Mouse (Mus musculus) midbrain, embryonic 11.5 days (tissue): ENCODE measurements around the gene Socs1. TPM values are rescaled to one million over a fixed set of nuclear protein-coding genes. Genes with fewer than 3 reads are reported as not detected.

Source experiments
- ATAC-seq: fragments of 200-750 bp; cut with Nextera tagmentation; 2 replicates; pipeline ENCODE4 v1.8.0; 2017; ENCODE audit warnings: moderate TSS enrichment, moderate library complexity; ENCODE audit not compliant: low FRiP score
- DNase-seq: peaks from one replicate; pipeline ENCODE4 v3.0.0; 2015; ENCODE audit warnings: low spot score; ENCODE audit errors: missing footprints
- H3K27ac ChIP-seq: fragments of 300-500 bp; sonication (generic); 2 replicates; pipeline ENCODE4 v1.5.1; 2014; ENCODE audit warnings: low read depth, low read length
- H3K27me3 ChIP-seq: fragments of 300-500 bp; sonication (generic); 2 replicates; pipeline ENCODE4 v1.6.1; 2014; ENCODE audit warnings: mild to moderate bottlenecking, low read length, moderate library complexity, mixed read lengths; ENCODE audit not compliant: control insufficient read depth, insufficient read depth
- H3K36me3 ChIP-seq: fragments of 300-500 bp; sonication (generic); 2 replicates; pipeline ENCODE4 v1.6.1; 2014; ENCODE audit warnings: mild to moderate bottlenecking, low read length, moderate library complexity, mixed read lengths; ENCODE audit not compliant: control insufficient read depth, insufficient read depth
- H3K4me1 ChIP-seq: fragments of 300-500 bp; sonication (generic); 2 replicates; pipeline ENCODE4 v1.6.1; 2014; ENCODE audit warnings: low read length; ENCODE audit not compliant: control insufficient read depth, insufficient read depth
- H3K4me2 ChIP-seq: fragments of 300-500 bp; sonication (generic); 2 replicates; pipeline ENCODE4 v1.6.1; 2014; ENCODE audit warnings: mild to moderate bottlenecking, moderate library complexity
- H3K4me3 ChIP-seq: fragments of 300-500 bp; sonication (generic); 2 replicates; pipeline ENCODE4 v1.5.1; 2014; ENCODE audit warnings: low read depth, low read length
- H3K9ac ChIP-seq: fragments of 300-500 bp; sonication (generic); 2 replicates; pipeline ENCODE4 v1.6.1; 2014; ENCODE audit warnings: low read length
- H3K9me3 ChIP-seq: fragments of 300-500 bp; sonication (generic); 2 replicates; pipeline ENCODE4 v1.6.1; 2016; ENCODE audit warnings: low read length; ENCODE audit not compliant: control insufficient read depth
- WGBS: fragments of 180-500 bp; shearing (Covaris S2); extraction: QIAGEN DNeasy Blood & Tissue Kit; methylation state at CpG from one replicate; pipeline ENCODE4 v1.1.7; 2014; 5-methylcytosine and 5-hydroxymethylcytosine counted together
- polyA plus RNA-seq: library from polyadenylated mRNA; unstranded; fragments of >200 nt; fragmentation: Nextera tagmentation; extraction: Ambion mirVana; gene quantifications from 2 replicates; pipeline ENCODE4 v1.2.1, GENCODE M21; 2014

The Socs1 gene
- polyA plus RNA-seq, 1 experiment from 2014 or later, result 2.5 TPM

DNA sequence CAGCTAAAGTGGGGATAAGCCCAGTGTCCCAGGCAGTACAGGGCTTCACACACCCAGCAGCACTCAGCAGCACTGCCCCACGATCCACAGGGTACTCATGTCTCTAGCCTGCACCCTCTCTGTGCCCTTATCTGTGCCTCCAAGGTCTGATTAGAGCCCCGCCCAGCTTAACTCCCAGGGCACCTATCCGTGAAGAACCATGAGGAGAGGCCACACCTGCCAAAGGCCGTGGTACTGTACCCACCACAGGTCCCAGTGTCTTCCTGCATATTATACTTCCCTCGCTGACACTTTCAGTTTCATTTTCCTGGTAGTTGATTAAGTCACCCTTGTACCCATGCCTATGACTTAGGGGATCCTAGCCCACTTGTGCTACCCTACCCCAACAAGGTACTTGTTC, 52.9 kb downstream of the Socs1 start:
- Histone ChIP-seq H3K27ac (no peak overlapping the region), H3K4me2 (no peak overlapping the region), H3K36me3 (no peaks in the 10 kb centered on the region), H3K4me3 (no peak overlapping the region), H3K9me3 (no peaks in the 10 kb centered on the region), H3K9ac (no peak overlapping the region), H3K4me1 (no peaks in the 10 kb centered on the region), H3K27me3 (no peaks in the 10 kb centered on the region)
- no peak for DNase-seq
- WGBS, result 86% methylated on average over 5 of the region's 5 CpGs
- ATAC-seq, result no peak

Other genes with a start within 250 kb of the Socs1 start
- gene Dexi, start 242.5 kb downstream of the Socs1 start, polyA plus RNA-seq, result 23.8 and 27.3 TPM in 2 replicates
- gene Clec16a, start 240.2 kb downstream of the Socs1 start, polyA plus RNA-seq, result 41.2 and 43.4 TPM in 2 replicates
- not detected in 2 replicates for gene Tnp2, start 3.1 kb upstream of the Socs1 start, polyA plus RNA-seq
- not detected in 2 replicates for gene Prm3, start 5.4 kb upstream of the Socs1 start, polyA plus RNA-seq
- not detected in 2 replicates for gene Prm2, start 10.6 kb upstream of the Socs1 start, polyA plus RNA-seq
- not detected in 2 replicates for gene Prm1, start 20.3 kb upstream of the Socs1 start, polyA plus RNA-seq
- not detected in 2 replicates for gene Gm11172, start 27.4 kb upstream of the Socs1 start, polyA plus RNA-seq
- 2.3 and 2.9 TPM in 2 replicates for gene Rmi2, start 49.5 kb upstream of the Socs1 start, polyA plus RNA-seq